Mouse (Mus musculus): ENCODE data around the gene Ttll7. TPM values are rescaled to one million over a fixed set of nuclear protein-coding genes. Genes with fewer than 3 reads are reported as not detected.
A peak's percentile ranks its signal among the peaks of the same experiment; 100 is the strongest.

Gene Ttll7
- total RNA-seq, 1 experiment from 2014 or later: 7.6 TPM

- peak; percentile 88 for DNase-seq
Observed at GRCm38 (mm10) chr3:146914798-146915197, 62.6 kb downstream of the Ttll7 start.

GRCm38 (mm10) chr3:146917891-146918290 lies 65.7 kb downstream of the Ttll7 start:
- DNase-seq: no peak

- DNase-seq: peak; percentile 15
Observed at GRCm38 (mm10) chr3:146918323-146918722, 66.2 kb downstream of the Ttll7 start.

- no peak for DNase-seq
Observed at GRCm38 (mm10) chr3:146927311-146928015, 75.3 kb downstream of the Ttll7 start.

GRCm38 (mm10) chr3:146928141-146928540 lies 76.0 kb downstream of the Ttll7 start:
- no peak for DNase-seq

GRCm38 (mm10) chr3:146929011-146929410 lies 76.8 kb downstream of the Ttll7 start:
- no peak for DNase-seq

- DNase-seq: no peak
Observed at GRCm38 (mm10) chr3:146931190-146931589, 79.0 kb downstream of the Ttll7 start.

- DNase-seq: no peak
Observed at GRCm38 (mm10) chr3:146932506-146932905, 80.3 kb downstream of the Ttll7 start.

GRCm38 (mm10) chr3:146936888-146937287 lies 84.7 kb downstream of the Ttll7 start:
- DNase-seq: no peak

GRCm38 (mm10) chr3:146939391-146940250 lies 87.5 kb downstream of the Ttll7 start:
- DNase-seq: peak; percentile 4

- DNase-seq: no peak
Observed at GRCm38 (mm10) chr3:146943101-146943500, 90.9 kb downstream of the Ttll7 start.

GRCm38 (mm10) chr3:146945342-146945741 lies 93.2 kb downstream of the Ttll7 start:
- DNase-seq: no peak

- peak; percentile 53 for DNase-seq
Observed at GRCm38 (mm10) chr3:146945887-146946286, 93.7 kb downstream of the Ttll7 start.

- DNase-seq: no peak
Observed at GRCm38 (mm10) chr3:146946641-146947040, 94.5 kb downstream of the Ttll7 start.

GRCm38 (mm10) chr3:146956792-146957191 lies 104.6 kb downstream of the Ttll7 start:
- DNase-seq: no peak

GRCm38 (mm10) chr3:146962838-146963237 lies 110.7 kb downstream of the Ttll7 start:
- no peak for DNase-seq

GRCm38 (mm10) chr3:146964384-146964783 lies 112.2 kb downstream of the Ttll7 start:
- DNase-seq: no peak

GRCm38 (mm10) chr3:146967242-146967641 lies 115.1 kb downstream of the Ttll7 start:
- DNase-seq: no peak

- DNase-seq: no peak
Observed at GRCm38 (mm10) chr3:146967834-146968233, 115.7 kb downstream of the Ttll7 start.

- DNase-seq: no peak
Observed at GRCm38 (mm10) chr3:146978272-146978671, 126.1 kb downstream of the Ttll7 start.

GRCm38 (mm10) chr3:146993834-146994669 lies 141.9 kb downstream of the Ttll7 start:
- peak; percentile 15 for DNase-seq

GRCm38 (mm10) chr3:146994670-146995415 lies 142.7 kb downstream of the Ttll7 start:
- no peak for DNase-seq
